Mouse (Mus musculus): ENCODE results near the gene Nsmce4a. TPM values are rescaled to one million over a fixed set of nuclear protein-coding genes. Genes with fewer than 3 reads are reported as not detected.

The Nsmce4a gene
- polyA plus RNA-seq, 1 experiment, result 152 TPM

GRCm38 (mm10) chr7:130547635-130548175 is 25.2 kb downstream of the Nsmce4a start:
- Histone ChIP-seq H3K36me3 (ENCODE audit: control insufficient read depth, insufficient read depth, low read length, poor library complexity, severe bottlenecking) (peaks cover 19% of the 10 kb centered on the region), H3K9ac (ENCODE audit: low read depth, poor library complexity, severe bottlenecking) (no peak overlapping the region), H3K4me3 (ENCODE audit: low read depth, low read length) (no peak overlapping the region), H3K27me3 (ENCODE audit: control insufficient read depth, insufficient read depth, low read length, poor library complexity, severe bottlenecking) (no peaks in the 10 kb centered on the region), H3K27ac (ENCODE audit: insufficient read depth, low read length) (no peak overlapping the region), H3K4me1 (ENCODE audit: control insufficient read depth, insufficient read depth, low read length) (peaks cover 2% of the 10 kb centered on the region), H3K9me3 (replicated peaks; ENCODE audit: control insufficient read depth, insufficient read depth, low read length, poor library complexity, severe bottlenecking) (no peaks in the 10 kb centered on the region)
- TF ChIP-seq POLR2A (IDR thresholded peaks at IDR 0.05; ENCODE audit: insufficient read depth, low read length) (no peak), EP300 (IDR thresholded peaks at IDR 0.05; ENCODE audit: insufficient read depth, low read depth, low read length) (no peak), CTCF (IDR thresholded peaks at IDR 0.05; ENCODE audit: low read depth, low read length) (no peak)

DNA sequence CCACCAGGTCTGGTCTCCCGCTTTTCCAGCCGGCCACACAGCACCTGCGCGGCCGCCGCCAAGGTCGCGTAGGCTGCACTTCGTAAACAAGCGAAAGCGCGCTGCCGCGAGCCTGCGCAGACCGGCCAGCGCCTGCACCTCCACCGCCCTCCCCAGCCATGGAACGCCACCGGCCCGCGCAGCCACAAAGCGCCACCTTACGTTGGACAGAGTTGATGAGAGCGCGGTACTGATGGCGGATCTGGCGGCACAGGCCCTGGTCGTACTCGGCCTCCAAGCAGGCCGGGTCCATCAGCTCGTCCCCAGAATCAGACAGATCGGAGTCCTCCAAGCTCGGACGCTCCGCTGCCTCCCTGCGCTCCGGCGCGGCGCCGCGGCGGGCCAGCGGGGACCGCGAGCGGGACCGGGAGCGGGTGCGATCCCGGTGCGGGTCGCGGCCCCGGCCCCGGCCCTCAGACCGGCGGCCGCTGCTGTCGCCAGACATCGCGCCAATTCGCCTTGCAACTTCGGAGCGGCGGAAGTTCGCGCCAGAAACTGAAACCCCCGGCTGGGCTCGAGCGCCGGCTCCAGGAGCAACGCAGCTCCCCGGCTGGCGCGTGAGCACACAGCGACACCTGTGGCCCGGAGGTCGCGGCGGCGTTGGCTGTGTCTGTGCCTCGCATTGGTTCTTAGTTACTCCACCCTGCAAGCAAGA is 26.0 kb downstream of the Nsmce4a start:
- H3K27ac ChIP-seq (ENCODE audit: insufficient read depth, low read length), result peak overlapping the region; percentile 93
- no peaks in the 10 kb centered on the region for H3K9me3 ChIP-seq (replicated peaks; ENCODE audit: control insufficient read depth, insufficient read depth, low read length, poor library complexity, severe bottlenecking)
- peak overlapping the region; percentile 86 for H3K4me3 ChIP-seq (ENCODE audit: low read depth, low read length)
- H3K4me1 ChIP-seq (ENCODE audit: control insufficient read depth, insufficient read depth, low read length), result peaks cover 2% of the 10 kb centered on the region
- H3K9ac ChIP-seq (ENCODE audit: low read depth, poor library complexity, severe bottlenecking), result peak overlapping the region; percentile 90
- H3K27me3 ChIP-seq (ENCODE audit: control insufficient read depth, insufficient read depth, low read length, poor library complexity, severe bottlenecking), result no peaks in the 10 kb centered on the region
- TF ChIP-seq POLR2A (IDR thresholded peaks at IDR 0.05; ENCODE audit: insufficient read depth, low read length) (no peak), EP300 (IDR thresholded peaks at IDR 0.05; ENCODE audit: insufficient read depth, low read depth, low read length) (peak; percentile 53; the same call in 1 of the 2 replicates), CTCF (IDR thresholded peaks at IDR 0.05; ENCODE audit: low read depth, low read length) (peak; percentile 72)
- peaks cover 22% of the 10 kb centered on the region for H3K36me3 ChIP-seq (ENCODE audit: control insufficient read depth, insufficient read depth, low read length, poor library complexity, severe bottlenecking)

DNA sequence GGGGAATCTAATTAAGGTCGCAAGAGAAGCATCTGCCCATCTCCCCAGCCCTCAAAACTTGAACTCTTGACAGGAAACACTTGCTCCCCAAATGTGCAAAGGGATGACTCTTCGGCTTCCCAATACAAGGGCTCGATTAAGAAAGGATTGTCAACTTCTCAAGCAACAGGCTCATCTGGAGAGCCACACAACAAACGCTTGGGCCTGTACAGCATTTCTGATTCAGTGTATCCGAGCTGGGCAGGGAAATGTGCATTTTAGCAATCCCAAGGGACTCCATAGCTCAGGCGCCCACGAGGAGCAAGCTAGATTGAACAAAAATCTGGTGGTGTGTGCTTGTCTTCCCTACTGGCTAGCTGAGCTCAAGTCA is 26.5 kb downstream of the Nsmce4a start:
- peak overlapping the region; percentile 90 for H3K9ac ChIP-seq (ENCODE audit: low read depth, poor library complexity, severe bottlenecking)
- H3K36me3 ChIP-seq (ENCODE audit: control insufficient read depth, insufficient read depth, low read length, poor library complexity, severe bottlenecking), result peaks cover 27% of the 10 kb centered on the region
- H3K9me3 ChIP-seq (replicated peaks; ENCODE audit: control insufficient read depth, insufficient read depth, low read length, poor library complexity, severe bottlenecking), result no peaks in the 10 kb centered on the region
- TF ChIP-seq EP300 (IDR thresholded peaks at IDR 0.05; ENCODE audit: insufficient read depth, low read depth, low read length) (no peak), CTCF (IDR thresholded peaks at IDR 0.05; ENCODE audit: low read depth, low read length) (no peak), POLR2A (IDR thresholded peaks at IDR 0.05; ENCODE audit: insufficient read depth, low read length) (no peak)
- no peaks in the 10 kb centered on the region for H3K27me3 ChIP-seq (ENCODE audit: control insufficient read depth, insufficient read depth, low read length, poor library complexity, severe bottlenecking)
- peak overlapping the region; percentile 86 for H3K4me3 ChIP-seq (ENCODE audit: low read depth, low read length)
- H3K27ac ChIP-seq (ENCODE audit: insufficient read depth, low read length), result peak overlapping the region; percentile 93
- H3K4me1 ChIP-seq (ENCODE audit: control insufficient read depth, insufficient read depth, low read length), result peaks cover 2% of the 10 kb centered on the region

- Histone ChIP-seq H3K4me1 (ENCODE audit: control insufficient read depth, insufficient read depth, low read length) (peaks cover 2% of the 10 kb centered on the region), H3K9me3 (replicated peaks; ENCODE audit: control insufficient read depth, insufficient read depth, low read length, poor library complexity, severe bottlenecking) (no peaks in the 10 kb centered on the region), H3K27ac (ENCODE audit: insufficient read depth, low read length) (peak overlapping the region; percentile 93), H3K9ac (ENCODE audit: low read depth, poor library complexity, severe bottlenecking) (peak overlapping the region; percentile 90), H3K36me3 (ENCODE audit: control insufficient read depth, insufficient read depth, low read length, poor library complexity, severe bottlenecking) (peaks cover 28% of the 10 kb centered on the region), H3K27me3 (ENCODE audit: control insufficient read depth, insufficient read depth, low read length, poor library complexity, severe bottlenecking) (no peaks in the 10 kb centered on the region), H3K4me3 (ENCODE audit: low read depth, low read length) (peak overlapping the region; percentile 86)
- TF ChIP-seq POLR2A (IDR thresholded peaks at IDR 0.05; ENCODE audit: insufficient read depth, low read length) (no peak), EP300 (IDR thresholded peaks at IDR 0.05; ENCODE audit: insufficient read depth, low read depth, low read length) (no peak), CTCF (IDR thresholded peaks at IDR 0.05; ENCODE audit: low read depth, low read length) (no peak)
Observed at GRCm38 (mm10) chr7:130545893-130546292, 27.0 kb downstream of the Nsmce4a start.

DNA sequence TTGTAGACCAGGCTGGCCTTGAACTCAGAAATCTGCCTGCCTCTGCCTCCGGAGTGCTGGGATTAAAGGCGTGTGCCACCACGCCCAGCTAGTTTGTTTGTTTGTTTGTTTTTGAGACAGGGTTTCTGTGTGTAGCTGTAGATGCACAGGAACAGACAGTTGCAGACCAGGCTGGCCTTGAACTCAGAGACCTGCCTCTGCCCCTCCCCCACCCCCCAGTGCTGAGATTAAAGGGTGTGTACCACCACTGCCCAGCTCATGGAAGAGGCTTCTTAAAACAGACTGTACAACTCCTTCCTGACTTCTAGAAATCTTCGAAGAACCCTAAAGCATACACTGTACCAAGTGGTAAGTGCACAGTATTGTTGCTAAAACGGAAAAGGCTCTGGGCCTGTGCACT is 27.5 kb downstream of the Nsmce4a start:
- Histone ChIP-seq H3K9me3 (replicated peaks; ENCODE audit: control insufficient read depth, insufficient read depth, low read length, poor library complexity, severe bottlenecking) (no peaks in the 10 kb centered on the region), H3K9ac (ENCODE audit: low read depth, poor library complexity, severe bottlenecking) (no peak overlapping the region), H3K27ac (ENCODE audit: insufficient read depth, low read length) (no peak overlapping the region), H3K4me3 (ENCODE audit: low read depth, low read length) (no peak overlapping the region; the same call in 1 of the 2 replicates), H3K27me3 (ENCODE audit: control insufficient read depth, insufficient read depth, low read length, poor library complexity, severe bottlenecking) (no peaks in the 10 kb centered on the region), H3K36me3 (ENCODE audit: control insufficient read depth, insufficient read depth, low read length, poor library complexity, severe bottlenecking) (peaks cover 28% of the 10 kb centered on the region), H3K4me1 (ENCODE audit: control insufficient read depth, insufficient read depth, low read length) (peaks cover 2% of the 10 kb centered on the region)
- TF ChIP-seq CTCF (IDR thresholded peaks at IDR 0.05; ENCODE audit: low read depth, low read length) (no peak), POLR2A (IDR thresholded peaks at IDR 0.05; ENCODE audit: insufficient read depth, low read length) (no peak), EP300 (IDR thresholded peaks at IDR 0.05; ENCODE audit: insufficient read depth, low read depth, low read length) (no peak)

DNA sequence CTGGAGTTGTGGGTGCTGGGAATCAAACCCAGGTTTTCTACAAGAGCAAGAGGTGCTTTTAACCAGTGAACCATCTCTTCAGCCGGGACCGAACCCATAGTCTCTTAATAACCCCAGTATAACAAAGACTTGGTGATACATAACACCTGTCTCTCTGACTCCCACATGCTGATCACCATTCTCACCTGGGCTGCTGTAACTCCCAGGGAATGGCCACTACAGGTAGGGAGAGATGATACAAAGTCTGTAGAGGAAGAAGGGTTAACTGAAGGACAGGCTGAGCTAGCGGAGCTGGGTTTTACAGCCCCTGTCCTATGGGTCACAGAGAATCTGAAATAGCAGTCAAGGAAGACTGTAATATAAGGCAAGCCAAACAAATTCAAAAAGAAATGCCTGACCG is 29.7 kb downstream of the Nsmce4a start:
- Histone ChIP-seq H3K9me3 (replicated peaks; ENCODE audit: control insufficient read depth, insufficient read depth, low read length, poor library complexity, severe bottlenecking) (no peaks in the 10 kb centered on the region), H3K9ac (ENCODE audit: low read depth, poor library complexity, severe bottlenecking) (no peak overlapping the region), H3K4me1 (ENCODE audit: control insufficient read depth, insufficient read depth, low read length) (peaks cover 2% of the 10 kb centered on the region), H3K27ac (ENCODE audit: insufficient read depth, low read length) (no peak overlapping the region), H3K36me3 (ENCODE audit: control insufficient read depth, insufficient read depth, low read length, poor library complexity, severe bottlenecking) (peaks cover 49% of the 10 kb centered on the region), H3K27me3 (ENCODE audit: control insufficient read depth, insufficient read depth, low read length, poor library complexity, severe bottlenecking) (no peaks in the 10 kb centered on the region), H3K4me3 (ENCODE audit: low read depth, low read length) (no peak overlapping the region)
- no peak for TF ChIP-seq CTCF (IDR thresholded peaks at IDR 0.05; ENCODE audit: low read depth, low read length)
- no peak for TF ChIP-seq POLR2A (IDR thresholded peaks at IDR 0.05; ENCODE audit: insufficient read depth, low read length)
- no peak for TF ChIP-seq EP300 (IDR thresholded peaks at IDR 0.05; ENCODE audit: insufficient read depth, low read depth, low read length)

Measured in ES-Bruce4 (cell line).